In genomic region chr6:116072746-116073261, GRCm38 (mm10) we compare ENCODE assay signal across 8 mouse cellular contexts.
A peak's percentile ranks its signal among the peaks of the same experiment; 100 is the strongest.
DNase-seq lines count a peak whose midpoint lies in the region; ATAC-seq and TF ChIP-seq lines count a peak whose summit lies in the region.

No protein-coding gene starts in this region.

- peak; percentile 52 for DNase-seq in adrenal gland, adult 2 months
- no peak for DNase-seq in adrenal gland, adult 18-20 months (ENCODE audit: low spot score in 2 of 2)
- DNase-seq in adrenal gland, postnatal 36 days = peak; percentile 15 to 32
- peak; percentile 52 to 73 for DNase-seq in heart, adult 2 months
- DNase-seq in kidney, postnatal 0 days (ENCODE audit: low spot score) = peak; percentile 54
- peak; percentile 61 for DNase-seq in midbrain, embryonic 11.5 days (ENCODE audit: low spot score, missing footprints)
- no peak for DNase-seq in right cerebral cortex, adult 18-20 months
- no peak for DNase-seq in forebrain, embryonic 10.5 days (ENCODE audit: extremely low spot score, low spot score)

- WGBS in heart, adult 2 months = 5% methylated on average over 8 of the region's 8 CpGs
- WGBS in kidney, postnatal 0 days = 58% methylated on average over 8 of the region's 8 CpGs
- WGBS in midbrain, embryonic 11.5 days = 85% methylated on average over 8 of the region's 8 CpGs
- WGBS in forebrain, embryonic 10.5 days = 89% methylated on average over 8 of the region's 8 CpGs

- 0 out of 2 replicates have a peak, but pooled peaks have one; percentile 67 for TF ChIP-seq EP300 in heart, adult 2 months (IDR thresholded peaks at IDR 0.05; ENCODE audit: insufficient read depth, low read depth, low read length)

- no peaks in the 10 kb centered on the region for H3K9me3 ChIP-seq in kidney, postnatal 0 days (replicated peaks; ENCODE audit: low read length)
- H3K9me3 ChIP-seq in midbrain, embryonic 11.5 days (ENCODE audit: control insufficient read depth, low read length) = no peaks in the 10 kb centered on the region
- H3K9me3 ChIP-seq in forebrain, embryonic 10.5 days = no peaks in the 10 kb centered on the region

- H3K4me2 ChIP-seq in kidney, postnatal 0 days (ENCODE audit: low read length) = peak overlapping the region; percentile 32
- H3K4me2 ChIP-seq in midbrain, embryonic 11.5 days = no peak overlapping the region

- peaks cover 2% of the 10 kb centered on the region for H3K79me2 ChIP-seq in heart, adult 2 months (replicated peaks; ENCODE audit: control insufficient read depth, insufficient read depth, low read length)

- intact Hi-C loops in heart, adult 2 months (cut with DNase I) = loop anchor here (5.0 kb wide), 1 partner anchor 34 kb away; no protein-coding TSS in a partner anchor

- ATAC-seq in kidney, postnatal 0 days (replicated peaks; ENCODE audit: low FRiP score, low read depth) = no peak
- no peak for ATAC-seq in midbrain, embryonic 11.5 days (ENCODE audit: low FRiP score)

- peak overlapping the region; percentile 89 for H3K9ac ChIP-seq in heart, adult 2 months (ENCODE audit: low read depth, low read length)
- H3K9ac ChIP-seq in kidney, postnatal 0 days (ENCODE audit: low read depth, low read length) = no peak overlapping the region
- no peak overlapping the region for H3K9ac ChIP-seq in midbrain, embryonic 11.5 days (ENCODE audit: low read length)

- H3K4me1 ChIP-seq in heart, adult 2 months (ENCODE audit: control insufficient read depth, insufficient read depth, low read length) = peaks cover 17% of the 10 kb centered on the region
- H3K4me1 ChIP-seq in kidney, postnatal 0 days (replicated peaks; ENCODE audit: insufficient read depth, low read length) = peaks cover 4% of the 10 kb centered on the region; the same call in 1 of the 2 replicates
- H3K4me1 ChIP-seq in midbrain, embryonic 11.5 days (ENCODE audit: control insufficient read depth, insufficient read depth, low read length) = peaks cover 4% of the 10 kb centered on the region; the same call in 1 of the 2 replicates
- H3K4me1 ChIP-seq in forebrain, embryonic 10.5 days = peaks cover 3% of the 10 kb centered on the region; the same call in 1 of the 2 replicates

- peak overlapping the region; percentile 41 for H3K4me3 ChIP-seq in heart, adult 2 months
- H3K4me3 ChIP-seq in kidney, postnatal 0 days (replicated peaks; ENCODE audit: low read depth, low read length) = no peak overlapping the region
- no peak overlapping the region for H3K4me3 ChIP-seq in midbrain, embryonic 11.5 days (ENCODE audit: low read depth, low read length)
- H3K4me3 ChIP-seq in forebrain, embryonic 10.5 days = no peak overlapping the region

- TF ChIP-seq POLR2A in heart, adult 2 months (IDR thresholded peaks at IDR 0.05; ENCODE audit: insufficient read depth, low read depth, low read length) = peak; percentile 41; the same call in 1 of the 2 replicates

- no peak for TF ChIP-seq CTCF in heart, adult 2 months (IDR thresholded peaks at IDR 0.05)
- TF ChIP-seq CTCF in kidney, postnatal 0 days (IDR thresholded peaks at IDR 0.05; ENCODE audit: low read depth) = no peak

- H3K27me3 ChIP-seq in heart, adult 2 months (ENCODE audit: control insufficient read depth, insufficient read depth, low read length) = no peaks in the 10 kb centered on the region
- no peaks in the 10 kb centered on the region for H3K27me3 ChIP-seq in kidney, postnatal 0 days (ENCODE audit: insufficient read depth, low read length)
- H3K27me3 ChIP-seq in midbrain, embryonic 11.5 days (ENCODE audit: control insufficient read depth, insufficient read depth, low read length) = no peaks in the 10 kb centered on the region
- H3K27me3 ChIP-seq in forebrain, embryonic 10.5 days (ENCODE audit: poor library complexity, severe bottlenecking) = no peaks in the 10 kb centered on the region

- H3K27ac ChIP-seq in heart, adult 2 months = peak overlapping the region; percentile 88
- H3K27ac ChIP-seq in kidney, postnatal 0 days = peak overlapping the region; percentile 65
- H3K27ac ChIP-seq in midbrain, embryonic 11.5 days (ENCODE audit: low read depth, low read length) = no peak overlapping the region
- H3K27ac ChIP-seq in forebrain, embryonic 10.5 days = no peak overlapping the region

- H3K36me3 ChIP-seq in heart, adult 2 months (ENCODE audit: control insufficient read depth, insufficient read depth, low read length) = peaks cover 37% of the 10 kb centered on the region
- H3K36me3 ChIP-seq in kidney, postnatal 0 days (ENCODE audit: insufficient read depth, low read length) = no peaks in the 10 kb centered on the region
- no peaks in the 10 kb centered on the region for H3K36me3 ChIP-seq in midbrain, embryonic 11.5 days (ENCODE audit: control insufficient read depth, insufficient read depth, low read length)
- H3K36me3 ChIP-seq in forebrain, embryonic 10.5 days (replicated peaks) = no peaks in the 10 kb centered on the region

Comparison
In these comparisons a context has a peak if more than half of its experiments do, and no peak if none do; other contexts are left out.
1. DNase-seq: peak in adrenal gland, adult 2 months (single experiment), adrenal gland, postnatal 36 days (2 of 2), heart, adult 2 months (2 of 2), kidney, postnatal 0 days (single experiment) and midbrain, embryonic 11.5 days (single experiment); none in adrenal gland, adult 18-20 months (0 of 2), right cerebral cortex, adult 18-20 months (single experiment) and forebrain, embryonic 10.5 days (single experiment).
2. H3K27ac ChIP-seq: peak in heart, adult 2 months (single experiment) and kidney, postnatal 0 days (single experiment); none in midbrain, embryonic 11.5 days (single experiment) and forebrain, embryonic 10.5 days (single experiment).